In the genomic region with DNA sequence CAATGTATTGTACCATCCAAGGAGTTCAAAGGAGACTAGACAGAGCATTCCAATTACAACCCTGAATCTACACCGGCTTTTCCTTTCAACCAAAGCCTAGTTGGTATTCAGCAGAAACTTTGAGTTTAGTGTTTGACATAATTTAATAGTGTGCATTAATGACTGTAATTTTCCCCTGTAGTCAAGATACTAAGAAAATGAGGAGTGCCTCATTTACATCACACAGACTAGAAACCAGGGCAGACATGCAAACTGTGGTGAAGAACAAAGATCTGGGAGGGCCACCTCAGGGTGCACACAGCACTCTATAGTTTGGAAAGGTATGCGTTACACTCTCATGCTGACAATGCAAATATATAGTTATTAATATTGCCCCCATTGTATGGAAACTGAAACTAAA, we compare ENCODE assay signal across 22 mouse cellular contexts.
DNase-seq lines count a peak whose midpoint lies in the region; ATAC-seq lines count a peak whose summit lies in the region.
"Had no signal": no experiment of that assay in that cellular context is flagged by ENCODE, and none has a peak within 500 bp of the region (broad histone marks: within the 10 kb centered on the region; RNA-seq: fewer than 3 reads in every experiment).

No protein-coding gene starts in this region.

- no peak overlapping the region for H3K9ac ChIP-seq in forebrain, embryonic 13.5 days
- H3K9ac ChIP-seq in forebrain, embryonic 12.5 days, result no peak overlapping the region
- H3K9ac ChIP-seq in forebrain, embryonic 15.5 days (replicated peaks), result no peak overlapping the region
- H3K9ac ChIP-seq in forebrain, embryonic 16.5 days (replicated peaks; ENCODE audit: low read depth, low read length), result no peak overlapping the region
- H3K9ac ChIP-seq in kidney, embryonic 14.5 days (ENCODE audit: low read depth, low read length), result no peak overlapping the region
- H3K9ac ChIP-seq: embryonic facial prominence, embryonic 13.5 days; embryonic facial prominence, embryonic 15.5 days had no signal

- no peak overlapping the region for H3K4me3 ChIP-seq in forebrain, embryonic 13.5 days
- no peak overlapping the region for H3K4me3 ChIP-seq in forebrain, embryonic 12.5 days (replicated peaks)
- no peak overlapping the region for H3K4me3 ChIP-seq in forebrain, embryonic 15.5 days
- no peak overlapping the region for H3K4me3 ChIP-seq in forebrain, embryonic 10.5 days
- no peak overlapping the region for H3K4me3 ChIP-seq in forebrain, embryonic 16.5 days (replicated peaks; ENCODE audit: low read length)
- H3K4me3 ChIP-seq in kidney, embryonic 14.5 days (ENCODE audit: low read length), result no peak overlapping the region
- H3K4me3 ChIP-seq: embryonic facial prominence, embryonic 13.5 days; embryonic facial prominence, embryonic 15.5 days; erythroblast, embryonic 14.5 days had no signal

- no peak overlapping the region for H3K4me2 ChIP-seq in forebrain, embryonic 13.5 days
- H3K4me2 ChIP-seq in forebrain, embryonic 12.5 days, result no peak overlapping the region
- no peak overlapping the region for H3K4me2 ChIP-seq in forebrain, embryonic 15.5 days (replicated peaks)
- no peak overlapping the region for H3K4me2 ChIP-seq in forebrain, embryonic 16.5 days (ENCODE audit: low read length)
- H3K4me2 ChIP-seq in kidney, embryonic 14.5 days (replicated peaks; ENCODE audit: low read depth, low read length), result no peak overlapping the region
- H3K4me2 ChIP-seq: embryonic facial prominence, embryonic 13.5 days; embryonic facial prominence, embryonic 15.5 days had no signal

- 65% methylated on average over 2 of the region's 2 CpGs for WGBS in forebrain, embryonic 13.5 days
- 74% methylated on average over 2 of the region's 2 CpGs for WGBS in forebrain, embryonic 12.5 days
- 60% methylated on average over 2 of the region's 2 CpGs for WGBS in forebrain, embryonic 15.5 days
- 89% methylated on average over 2 of the region's 2 CpGs for WGBS in forebrain, embryonic 10.5 days
- 45% methylated on average over 2 of the region's 2 CpGs for WGBS in forebrain, embryonic 16.5 days
- WGBS in kidney, embryonic 14.5 days, result 81% methylated on average over 2 of the region's 2 CpGs

- no peaks in the 10 kb centered on the region for H3K27me3 ChIP-seq in forebrain, embryonic 13.5 days
- no peaks in the 10 kb centered on the region for H3K27me3 ChIP-seq in forebrain, embryonic 12.5 days
- no peaks in the 10 kb centered on the region for H3K27me3 ChIP-seq in forebrain, embryonic 15.5 days
- H3K27me3 ChIP-seq in forebrain, embryonic 10.5 days (ENCODE audit: poor library complexity, severe bottlenecking), result no peaks in the 10 kb centered on the region
- H3K27me3 ChIP-seq in forebrain, embryonic 16.5 days (replicated peaks; ENCODE audit: control insufficient read depth, insufficient read depth, low read length), result no peaks in the 10 kb centered on the region
- H3K27me3 ChIP-seq in kidney, embryonic 14.5 days (ENCODE audit: control insufficient read depth, insufficient read depth, low read length), result no peaks in the 10 kb centered on the region
- H3K27me3 ChIP-seq: embryonic facial prominence, embryonic 13.5 days; embryonic facial prominence, embryonic 15.5 days had no signal

- no peaks in the 10 kb centered on the region for H3K36me3 ChIP-seq in forebrain, embryonic 13.5 days (ENCODE audit: poor library complexity, severe bottlenecking)
- H3K36me3 ChIP-seq in forebrain, embryonic 12.5 days (replicated peaks), result no peaks in the 10 kb centered on the region
- H3K36me3 ChIP-seq in forebrain, embryonic 15.5 days, result no peaks in the 10 kb centered on the region
- H3K36me3 ChIP-seq in forebrain, embryonic 10.5 days (replicated peaks), result no peaks in the 10 kb centered on the region
- no peaks in the 10 kb centered on the region for H3K36me3 ChIP-seq in forebrain, embryonic 16.5 days (ENCODE audit: control insufficient read depth, insufficient read depth)
- H3K36me3 ChIP-seq in kidney, embryonic 14.5 days (ENCODE audit: control insufficient read depth, insufficient read depth, low read length), result no peaks in the 10 kb centered on the region
- H3K36me3 ChIP-seq: embryonic facial prominence, embryonic 13.5 days; embryonic facial prominence, embryonic 15.5 days had no signal

- no peak for DNase-seq in forebrain, embryonic 10.5 days (ENCODE audit: extremely low spot score, low spot score)
- no peak for DNase-seq in left cerebral cortex, adult 18-20 months (ENCODE audit: low spot score in 2 of 2)
- DNase-seq: adrenal gland, adult 2 months; adrenal gland, postnatal 10 days; adrenal gland, postnatal 25 days; B cell, adult 2 months; cerebellum, adult 11 months; cerebellum, adult 18-20 months; cerebellum, adult 8-10 months; cerebellum, adult 9-11 months; cerebellum, postnatal 14 days; cerebellum, postnatal 36 days; embryo, embryonic 11 days had no signal

- no peak overlapping the region for H3K27ac ChIP-seq in forebrain, embryonic 13.5 days
- no peak overlapping the region for H3K27ac ChIP-seq in forebrain, embryonic 12.5 days
- no peak overlapping the region for H3K27ac ChIP-seq in forebrain, embryonic 15.5 days (replicated peaks)
- H3K27ac ChIP-seq in forebrain, embryonic 10.5 days, result no peak overlapping the region
- no peak overlapping the region for H3K27ac ChIP-seq in forebrain, embryonic 16.5 days (ENCODE audit: low read length)
- H3K27ac ChIP-seq in kidney, embryonic 14.5 days (ENCODE audit: low read depth, low read length), result no peak overlapping the region
- H3K27ac ChIP-seq: embryonic facial prominence, embryonic 13.5 days; embryonic facial prominence, embryonic 15.5 days had no signal

- H3K4me1 ChIP-seq in forebrain, embryonic 13.5 days, result peaks cover under 1% of the 10 kb centered on the region; the same call in 1 of the 2 replicates
- peaks cover under 1% of the 10 kb centered on the region; the same call in 1 of the 2 replicates for H3K4me1 ChIP-seq in forebrain, embryonic 12.5 days
- no peaks in the 10 kb centered on the region for H3K4me1 ChIP-seq in forebrain, embryonic 15.5 days
- no peaks in the 10 kb centered on the region for H3K4me1 ChIP-seq in forebrain, embryonic 10.5 days
- H3K4me1 ChIP-seq in forebrain, embryonic 16.5 days (replicated peaks; ENCODE audit: control insufficient read depth, insufficient read depth, low read length), result no peaks in the 10 kb centered on the region
- H3K4me1 ChIP-seq in kidney, embryonic 14.5 days (ENCODE audit: control insufficient read depth, insufficient read depth, low read length), result no peaks in the 10 kb centered on the region
- H3K4me1 ChIP-seq: embryonic facial prominence, embryonic 13.5 days; embryonic facial prominence, embryonic 15.5 days had no signal

- peak; percentile 80; the same call in 1 of the 2 replicates for ATAC-seq in forebrain, embryonic 13.5 days
- ATAC-seq in forebrain, embryonic 12.5 days (ENCODE audit: low FRiP score), result no peak
- ATAC-seq in forebrain, embryonic 15.5 days (replicated peaks), result peak; percentile 83
- ATAC-seq in forebrain, embryonic 16.5 days, result peak; percentile 90
- ATAC-seq in kidney, embryonic 14.5 days (ENCODE audit: low FRiP score, low TSS enrichment), result no peak
- ATAC-seq: CD4-positive, CD25-positive, alpha-beta regulatory T cell, adult 4 months had no signal

- no peaks in the 10 kb centered on the region for H3K9me3 ChIP-seq in forebrain, embryonic 13.5 days (replicated peaks)
- H3K9me3 ChIP-seq in forebrain, embryonic 12.5 days, result no peaks in the 10 kb centered on the region
- no peaks in the 10 kb centered on the region for H3K9me3 ChIP-seq in forebrain, embryonic 15.5 days
- H3K9me3 ChIP-seq in forebrain, embryonic 10.5 days, result no peaks in the 10 kb centered on the region
- H3K9me3 ChIP-seq in forebrain, embryonic 16.5 days (ENCODE audit: control insufficient read depth, low read length), result no peaks in the 10 kb centered on the region
- H3K9me3 ChIP-seq in kidney, embryonic 14.5 days (ENCODE audit: control insufficient read depth, low read length), result no peaks in the 10 kb centered on the region
- H3K9me3 ChIP-seq: embryonic facial prominence, embryonic 13.5 days; embryonic facial prominence, embryonic 15.5 days had no signal

Comparison
In these comparisons a context has a peak if more than half of its experiments do, and no peak if none do; other contexts are left out.
1. ATAC-seq: peak in forebrain, embryonic 13.5 days (single experiment), forebrain, embryonic 15.5 days (single experiment) and forebrain, embryonic 16.5 days (single experiment); none in forebrain, embryonic 12.5 days (single experiment) and kidney, embryonic 14.5 days (single experiment).